Mouse (Mus musculus) embryonic facial prominence, embryonic 10.5 days (tissue): ENCODE data around the gene Ccdc157. TPM values are rescaled to one million over a fixed set of nuclear protein-coding genes. Genes with fewer than 3 reads are reported as not detected.

ENCODE experiments used
- DNase-seq: peaks from one replicate; pipeline ENCODE4 v3.0.0-alpha.2; 2017; ENCODE audit warnings: low spot score
- H3K27ac ChIP-seq: fragments of 300-500 bp; sonication (generic); replicated peaks from 2 replicates; pipeline ENCODE4 v1.5.1; 2016; ENCODE audit warnings: mild to moderate bottlenecking
- H3K27me3 ChIP-seq: fragments of 300-500 bp; sonication (generic); replicated peaks from 2 replicates; pipeline ENCODE4 v1.6.1; 2016; ENCODE audit warnings: low read depth, mild to moderate bottlenecking; ENCODE audit not compliant: poor library complexity, severe bottlenecking
- H3K36me3 ChIP-seq: fragments of 300-500 bp; sonication (generic); replicated peaks from 2 replicates; pipeline ENCODE4 v1.6.1; 2016; ENCODE audit warnings: mild to moderate bottlenecking, moderate library complexity
- H3K4me1 ChIP-seq: fragments of 300-500 bp; sonication (generic); 2 replicates; pipeline ENCODE4 v1.6.1; 2016
- H3K4me3 ChIP-seq: fragments of 300-500 bp; sonication (generic); 2 replicates; pipeline ENCODE4 v1.5.1; 2016; ENCODE audit warnings: mild to moderate bottlenecking, moderate library complexity
- H3K9me3 ChIP-seq: fragments of 300-500 bp; sonication (generic); 2 replicates; pipeline ENCODE4 v1.6.1; 2016; ENCODE audit warnings: mild to moderate bottlenecking
- WGBS: fragments of 180-500 bp; shearing (Covaris S2); methylation state at CpG from one replicate; pipeline ENCODE4 v1.1.7; 2016; 5-methylcytosine and 5-hydroxymethylcytosine counted together
- polyA plus RNA-seq: library from polyadenylated mRNA; unstranded; fragments of >200 nt; fragmentation: Nextera tagmentation; extraction: Ambion mirVana; gene quantifications from 2 replicates; pipeline ENCODE4 v1.2.1, GENCODE M21; 2016

Gene Ccdc157
- 7.2 and 8.0 TPM in 2 replicates for polyA plus RNA-seq

- 1% methylated on average over 54 of the region's 54 CpGs for WGBS
- peaks cover 42% of the 10 kb centered on the region for H3K36me3 ChIP-seq
- no peaks in the 10 kb centered on the region for H3K9me3 ChIP-seq
- peak; percentile 95 for DNase-seq
- peaks cover 46% of the 10 kb centered on the region for H3K4me1 ChIP-seq
- no peaks in the 10 kb centered on the region for H3K27me3 ChIP-seq
- peak within 1 kb of the TSS; percentile 92 for H3K4me3 ChIP-seq
- peak within 1 kb of the TSS; percentile 95 for H3K27ac ChIP-seq
These were observed at the start of gene Ccdc157, which contains the start of gene Sf3a1 for GRCm38 (mm10) chr11:4159808-4160708. TSS of gene Ccdc157 (minus strand) at chr11:4160293. TSS of gene Sf3a1 (plus strand) at chr11:4160350.

GRCm38 (mm10) chr11:4209556-4209955, 49.5 kb upstream of the Ccdc157 start:
- no peaks in the 10 kb centered on the region for H3K4me1 ChIP-seq
- H3K27me3 ChIP-seq: no peaks in the 10 kb centered on the region
- 80% methylated on average over 5 of the region's 5 CpGs for whole genome bisulfite sequencing
- H3K9me3 ChIP-seq: no peaks in the 10 kb centered on the region
- H3K27ac ChIP-seq: no peak overlapping the region
- DNase-seq: no peak
- peaks cover 87% of the 10 kb centered on the region for H3K36me3 ChIP-seq
- H3K4me3 ChIP-seq: no peak overlapping the region

GRCm38 (mm10) chr11:4207655-4208054, 47.6 kb upstream of the Ccdc157 start:
- H3K36me3 ChIP-seq: peaks cover 68% of the 10 kb centered on the region
- DNase-seq: no peak

GRCm38 (mm10) chr11:4206563-4206962, 46.5 kb upstream of the Ccdc157 start:
- no peaks in the 10 kb centered on the region for H3K9me3 ChIP-seq
- WGBS: 83% methylated on average over 6 of the region's 6 CpGs
- DNase-seq: no peak
- H3K4me1 ChIP-seq: 0 out of 2 replicates have a peak, but pooled peaks cover 5% of the 10 kb centered on the region
- H3K27me3 ChIP-seq: no peaks in the 10 kb centered on the region
- peaks cover 57% of the 10 kb centered on the region for H3K36me3 ChIP-seq
- no peak overlapping the region for H3K27ac ChIP-seq
- H3K4me3 ChIP-seq: no peak overlapping the region

More at GRCm38 (mm10) chr11:4207655-4208054, 47.6 kb upstream of the Ccdc157 start:
- no peak overlapping the region for H3K27ac ChIP-seq
- H3K9me3 ChIP-seq: no peaks in the 10 kb centered on the region
- H3K27me3 ChIP-seq: no peaks in the 10 kb centered on the region
- WGBS: 90% methylated on average over 9 of the region's 9 CpGs
- 0 out of 2 replicates have a peak, but pooled peaks cover 5% of the 10 kb centered on the region for H3K4me1 ChIP-seq
- no peak overlapping the region for H3K4me3 ChIP-seq

DNA sequence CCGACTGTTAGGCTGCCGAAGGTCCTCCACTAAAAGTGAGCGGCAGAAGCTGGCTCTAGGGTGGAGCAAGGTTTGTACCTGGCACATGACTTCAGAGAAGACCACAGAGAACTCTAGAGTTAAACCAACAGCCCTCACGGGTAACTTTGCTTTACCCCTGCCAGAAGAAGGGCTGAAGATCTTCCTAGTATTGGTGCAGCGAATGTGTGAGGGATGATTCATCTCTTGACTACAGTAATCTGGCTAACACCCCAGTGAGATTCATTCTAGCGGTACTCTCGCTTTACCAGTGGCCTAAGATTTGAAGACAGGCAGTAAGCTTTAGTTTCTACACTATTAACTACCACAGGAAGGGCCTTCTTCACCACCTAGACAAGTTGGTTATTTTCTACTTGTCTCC, 45.9 kb upstream of the Ccdc157 start:
- no peaks in the 10 kb centered on the region for H3K27me3 ChIP-seq
- H3K4me3 ChIP-seq: no peak overlapping the region
- H3K4me1 ChIP-seq: 0 out of 2 replicates have a peak, but pooled peaks cover 5% of the 10 kb centered on the region
- no peak overlapping the region for H3K27ac ChIP-seq
- 92% methylated on average over 7 of the region's 7 CpGs for WGBS
- DNase-seq: no peak
- H3K36me3 ChIP-seq: peaks cover 52% of the 10 kb centered on the region
- no peaks in the 10 kb centered on the region for H3K9me3 ChIP-seq

- Histone ChIP-seq H3K4me3 (no peak overlapping the region), H3K4me1 (0 out of 2 replicates have a peak, but pooled peaks cover 5% of the 10 kb centered on the region), H3K27ac (no peak overlapping the region), H3K27me3 (no peaks in the 10 kb centered on the region), H3K9me3 (no peaks in the 10 kb centered on the region), H3K36me3 (peaks cover 44% of the 10 kb centered on the region)
- 87% methylated on average over 5 of the region's 5 CpGs for WGBS
- DNase-seq: no peak
These were observed 45.1 kb upstream of the Ccdc157 start for GRCm38 (mm10) chr11:4205097-4205655.

- 64% methylated on average over 2 of the region's 2 CpGs for WGBS
- H3K9me3 ChIP-seq: no peaks in the 10 kb centered on the region
- 0 out of 2 replicates have a peak, but pooled peaks cover 5% of the 10 kb centered on the region for H3K4me1 ChIP-seq
These were observed 43.6 kb upstream of the Ccdc157 start for GRCm38 (mm10) chr11:4203705-4204074.

DNA sequence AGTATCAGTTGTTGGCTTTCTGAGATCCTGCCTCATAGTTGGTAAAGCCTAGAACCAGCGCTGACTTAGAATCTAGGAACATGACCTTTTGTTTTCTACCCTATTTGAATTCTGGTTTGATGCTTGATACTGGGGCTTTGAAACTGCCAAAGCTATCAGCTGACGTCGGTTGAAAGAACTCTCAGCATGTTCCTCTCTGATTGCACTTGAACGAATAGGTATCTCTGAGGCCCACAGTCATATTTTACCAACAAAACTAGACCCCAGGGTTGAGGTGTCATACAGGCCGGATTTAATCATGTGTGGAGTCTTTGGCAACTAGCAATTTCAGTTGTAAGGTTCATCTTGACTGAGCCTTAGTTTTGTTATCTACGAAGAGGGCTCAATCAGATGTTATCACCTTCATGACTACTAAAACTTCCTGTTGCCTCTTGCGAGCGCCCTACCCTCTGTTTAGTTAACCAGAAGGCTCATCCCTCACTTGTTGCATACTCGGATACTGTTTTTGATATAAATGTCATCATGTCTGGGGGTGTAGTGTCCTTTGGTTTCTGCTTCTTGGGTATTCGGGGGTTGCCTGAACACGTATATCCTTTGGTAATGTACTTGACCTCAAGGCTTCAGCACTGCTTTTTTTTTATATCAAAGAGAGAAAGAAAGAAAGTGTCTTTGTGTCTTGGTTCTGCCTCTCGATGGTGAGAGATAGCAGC, 43.1 kb upstream of the Ccdc157 start:
- Histone ChIP-seq H3K27me3 (no peaks in the 10 kb centered on the region), H3K27ac (no peak overlapping the region; the same call in 1 of the 2 replicates), H3K4me1 (0 out of 2 replicates have a peak, but pooled peaks cover 5% of the 10 kb centered on the region), H3K9me3 (no peaks in the 10 kb centered on the region), H3K4me3 (no peak overlapping the region), H3K36me3 (peaks cover 26% of the 10 kb centered on the region; the same call in 1 of the 2 replicates)
- 90% methylated on average over 12 of the region's 12 CpGs for WGBS
- DNase-seq: no peak

More at GRCm38 (mm10) chr11:4203705-4204074, 43.6 kb upstream of the Ccdc157 start:
- Histone ChIP-seq H3K27me3 (no peaks in the 10 kb centered on the region), H3K27ac (no peak overlapping the region; the same call in 1 of the 2 replicates), H3K4me3 (no peak overlapping the region), H3K36me3 (peaks cover 31% of the 10 kb centered on the region; the same call in 1 of the 2 replicates)
- no peak for DNase-seq

- H3K27ac ChIP-seq: no peak overlapping the region
- peaks cover 16% of the 10 kb centered on the region; the same call in 1 of the 2 replicates for H3K36me3 ChIP-seq
- DNase-seq: no peak
- no peaks in the 10 kb centered on the region for H3K9me3 ChIP-seq
- H3K27me3 ChIP-seq: no peaks in the 10 kb centered on the region
- 83% methylated on average over 11 of the region's 11 CpGs for WGBS
- H3K4me1 ChIP-seq: peaks cover 14% of the 10 kb centered on the region; the same call in 1 of the 2 replicates
- no peak overlapping the region for H3K4me3 ChIP-seq
These were observed 42.0 kb upstream of the Ccdc157 start for GRCm38 (mm10) chr11:4201981-4202700.

- no peaks in the 10 kb centered on the region for H3K27me3 ChIP-seq
- H3K4me1 ChIP-seq: peaks cover 27% of the 10 kb centered on the region
- H3K9me3 ChIP-seq: no peaks in the 10 kb centered on the region
- H3K4me3 ChIP-seq: no peak overlapping the region
- H3K36me3 ChIP-seq: no peaks in the 10 kb centered on the region
- DNase-seq: no peak
- 81% methylated on average over 1 of the region's 1 CpGs for WGBS
- no peak overlapping the region for H3K27ac ChIP-seq
These were observed 37.6 kb upstream of the Ccdc157 start for GRCm38 (mm10) chr11:4197691-4198090.

- WGBS: 71% methylated on average over 8 of the region's 8 CpGs
- no peaks in the 10 kb centered on the region for H3K9me3 ChIP-seq
- H3K4me3 ChIP-seq: no peak overlapping the region
- peaks cover 38% of the 10 kb centered on the region for H3K4me1 ChIP-seq
- H3K27me3 ChIP-seq: no peaks in the 10 kb centered on the region
- peak; percentile 34 for DNase-seq
- H3K27ac ChIP-seq: no peak overlapping the region
- H3K36me3 ChIP-seq: no peaks in the 10 kb centered on the region
These were observed 36.5 kb upstream of the Ccdc157 start for GRCm38 (mm10) chr11:4196636-4197035.
